In genomic region chr1:172202894-172203522, GRCm38 (mm10) we compare ENCODE assay signal across 9 mouse cellular contexts. TPM values are rescaled to one million over a fixed set of nuclear protein-coding genes. Genes with fewer than 3 reads are reported as not detected.
DNase-seq lines count a peak whose midpoint lies in the region; ATAC-seq lines count a peak whose summit lies in the region.
"Had no signal": no experiment of that assay in that cellular context is flagged by ENCODE, and none has a peak within 500 bp of the region (broad histone marks: within the 10 kb centered on the region; RNA-seq: fewer than 3 reads in every experiment).

No protein-coding gene starts in this region.

- no peaks in the 10 kb centered on the region for H3K27me3 ChIP-seq in lung, embryonic 15.5 days
- H3K27me3 ChIP-seq in hindbrain, embryonic 12.5 days: no peaks in the 10 kb centered on the region

- DNase-seq in adrenal gland, adult 2 months: peak; percentile 27
- DNase-seq in adrenal gland, adult 8-10 months: no peak
- DNase-seq in lung, postnatal 14 days: no peak
- DNase-seq in neural tube, embryonic 10.5 days (ENCODE audit: extremely low spot score, low spot score): peak; percentile 78
- DNase-seq in spleen, postnatal 36 days (ENCODE audit: low spot score in 2 of 2): no peak
- no peak for DNase-seq in T-cell, adult 2 months (ENCODE audit: low spot score)

- peaks cover 24% of the 10 kb centered on the region for H3K36me3 ChIP-seq in lung, embryonic 15.5 days
- peaks cover 27% of the 10 kb centered on the region for H3K36me3 ChIP-seq in hindbrain, embryonic 12.5 days

- H3K9ac ChIP-seq in lung, embryonic 15.5 days: no peak overlapping the region
- peak overlapping the region; percentile 96 for H3K9ac ChIP-seq in hindbrain, embryonic 12.5 days

- no peak overlapping the region for H3K4me3 ChIP-seq in lung, embryonic 15.5 days
- H3K4me3 ChIP-seq in hindbrain, embryonic 12.5 days: 0 out of 2 replicates have a peak overlapping the region, but pooled peaks have one; percentile 74

- peak overlapping the region; percentile 90 for H3K27ac ChIP-seq in lung, embryonic 15.5 days
- H3K27ac ChIP-seq in hindbrain, embryonic 12.5 days: peak overlapping the region; percentile 93
- H3K27ac ChIP-seq: macrophage had no signal

- ATAC-seq in lung, embryonic 15.5 days (ENCODE audit: borderline replicate concordance, extremely low read depth, low FRiP score, low TSS enrichment): peak; percentile 4
- ATAC-seq in hindbrain, embryonic 12.5 days (ENCODE audit: low FRiP score): peak; percentile 53

- no peaks in the 10 kb centered on the region for H3K9me3 ChIP-seq in lung, embryonic 15.5 days
- no peaks in the 10 kb centered on the region for H3K9me3 ChIP-seq in hindbrain, embryonic 12.5 days (replicated peaks)

- H3K4me2 ChIP-seq in lung, embryonic 15.5 days: peak overlapping the region; percentile 70
- H3K4me2 ChIP-seq in hindbrain, embryonic 12.5 days (replicated peaks): peak overlapping the region; percentile 88

- WGBS in lung, embryonic 15.5 days: 12% methylated on average over 2 of the region's 2 CpGs
- WGBS in hindbrain, embryonic 12.5 days: 14% methylated on average over 2 of the region's 2 CpGs

- peaks cover 71% of the 10 kb centered on the region for H3K4me1 ChIP-seq in lung, embryonic 15.5 days
- H3K4me1 ChIP-seq in hindbrain, embryonic 12.5 days: peaks cover 76% of the 10 kb centered on the region

RNA-seq across cellular contexts. Expression of gene Pea15a, which starts 3.6 kb away (rescaled TPM):
- total RNA-seq in adrenal gland, adult 2 months (2021): 10 to 100 TPM; 68.0 to 71.3 TPM
- polyA plus RNA-seq in adrenal gland, adult 2 months (2012; rRNA removed): 22.1 and 24.5 TPM in 2 replicates
- 10 to 100 TPM; 48.4 to 89.7 (median 63.1) TPM for total RNA-seq in adrenal gland, adult 8-10 months (2022)
- 142 and 146 TPM in 2 replicates for polyA plus RNA-seq in lung, embryonic 15.5 days (2015; fragmentation: Nextera tagmentation; extraction: Ambion mirVana)
- polyA plus RNA-seq in hindbrain, embryonic 12.5 days (2016; fragmentation: Nextera tagmentation; extraction: Ambion mirVana): 322 and 363 TPM in 2 replicates

RNA-seq across cellular contexts. Expression of gene Casq1, which starts 16.7 kb away (rescaled TPM):
- under 1 TPM; 0.31 to 0.46 TPM for total RNA-seq in adrenal gland, adult 2 months (2021)
- polyA plus RNA-seq in adrenal gland, adult 2 months (2012; rRNA removed): 0.13 and 0.24 TPM in 2 replicates
- under 1 TPM in 3 of 4 experiments, not detected in 1; 0.21 to 0.30 (median 0.29) TPM for total RNA-seq in adrenal gland, adult 8-10 months (2022)
- polyA plus RNA-seq in lung, embryonic 15.5 days (2015; fragmentation: Nextera tagmentation; extraction: Ambion mirVana): 8.5 and 10.0 TPM in 2 replicates
- polyA plus RNA-seq in hindbrain, embryonic 12.5 days (2016; fragmentation: Nextera tagmentation; extraction: Ambion mirVana): 2.3 and 3.8 TPM in 2 replicates
- polyA plus RNA-seq: macrophage had no signal

RNA-seq across cellular contexts. Expression of gene Dcaf8, which starts 55.1 kb away (rescaled TPM):
- 100 to 1,000 TPM; 110 to 120 TPM for total RNA-seq in adrenal gland, adult 2 months (2021)
- polyA plus RNA-seq in adrenal gland, adult 2 months (2012; rRNA removed): 61.1 and 64.8 TPM in 2 replicates
- total RNA-seq in adrenal gland, adult 8-10 months (2022): 100 to 1,000 TPM; 141 to 189 (median 156) TPM
- 131 and 134 TPM in 2 replicates for polyA plus RNA-seq in lung, embryonic 15.5 days (2015; fragmentation: Nextera tagmentation; extraction: Ambion mirVana)
- polyA plus RNA-seq in hindbrain, embryonic 12.5 days (2016; fragmentation: Nextera tagmentation; extraction: Ambion mirVana): 136 and 137 TPM in 2 replicates

RNA-seq across cellular contexts. Expression of gene Atp1a4, which starts 55.2 kb away (rescaled TPM):
- 1 to 10 TPM in 1 of 2 experiments, under 1 TPM in 1; 0.62 to 3.6 TPM for total RNA-seq in adrenal gland, adult 2 months (2021)
- 0.90 and 0.91 TPM in 2 replicates for polyA plus RNA-seq in adrenal gland, adult 2 months (2012; rRNA removed)
- total RNA-seq in adrenal gland, adult 8-10 months (2022): 1 to 10 TPM in 2 of 4 experiments, under 1 TPM in 2; 0.12 to 1.1 (median 0.76) TPM
- polyA plus RNA-seq in lung, embryonic 15.5 days (2015; fragmentation: Nextera tagmentation; extraction: Ambion mirVana): not detected in 2 replicates
- not detected in 2 replicates for polyA plus RNA-seq in hindbrain, embryonic 12.5 days (2016; fragmentation: Nextera tagmentation; extraction: Ambion mirVana)
- polyA plus RNA-seq: macrophage had no signal

RNA-seq across cellular contexts. Expression of gene Igsf8, which starts 58.4 kb away (rescaled TPM):
- total RNA-seq in adrenal gland, adult 2 months (2021): 10 to 100 TPM; 32.2 to 38.3 TPM
- polyA plus RNA-seq in adrenal gland, adult 2 months (2012; rRNA removed): 109 and 126 TPM in 2 replicates
- 10 to 100 TPM; 32.7 to 37.0 (median 35.8) TPM for total RNA-seq in adrenal gland, adult 8-10 months (2022)
- polyA plus RNA-seq in lung, embryonic 15.5 days (2015; fragmentation: Nextera tagmentation; extraction: Ambion mirVana): 46.2 and 49.4 TPM in 2 replicates
- polyA plus RNA-seq in hindbrain, embryonic 12.5 days (2016; fragmentation: Nextera tagmentation; extraction: Ambion mirVana): 147 and 159 TPM in 2 replicates

Comparison
In these comparisons a context has a peak if more than half of its experiments do, and no peak if none do; other contexts are left out.
1. DNase-seq: peak in adrenal gland, adult 2 months (single experiment) and neural tube, embryonic 10.5 days (single experiment); none in adrenal gland, adult 8-10 months (single experiment), lung, postnatal 14 days (single experiment), spleen, postnatal 36 days (0 of 2) and T-cell, adult 2 months (single experiment).